Mouse (Mus musculus): ENCODE data around the gene Plod3. TPM values are rescaled to one million over a fixed set of nuclear protein-coding genes. Genes with fewer than 3 reads are reported as not detected.

Gene Plod3
- polyA plus RNA-seq, 1 experiment from 2014 or later = 29.1 TPM

DNA sequence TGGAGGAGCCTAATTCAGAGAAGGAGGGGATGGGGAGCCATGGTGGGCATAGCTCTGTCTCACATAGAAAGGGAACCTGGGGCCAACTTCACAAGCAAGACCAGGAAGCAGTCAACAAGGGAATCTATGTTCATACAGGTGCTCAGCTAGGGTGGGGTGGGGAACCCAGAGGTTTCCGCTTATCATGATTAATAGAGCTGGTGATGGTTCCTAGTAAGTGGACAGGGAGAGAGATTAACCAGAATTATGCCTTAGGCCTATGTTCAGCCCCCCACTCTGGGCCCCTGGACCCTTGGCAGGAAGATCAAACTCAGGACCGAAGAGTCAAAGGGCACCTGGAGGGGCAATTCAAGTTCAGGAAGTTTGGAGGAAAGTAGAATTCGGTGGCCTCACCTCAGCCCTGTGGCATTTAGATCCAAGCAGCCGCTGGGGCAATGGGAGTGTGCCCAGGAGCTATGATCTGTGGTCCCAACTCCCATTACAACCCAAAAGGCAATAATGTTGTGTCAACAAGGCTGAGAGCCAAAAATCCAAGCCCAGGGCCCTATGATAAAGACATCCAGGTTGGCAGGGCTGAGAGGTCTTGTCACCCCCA is 19.9 kb upstream of the Plod3 start:
- DNase-seq (ENCODE audit: low spot score) = no peak
- peaks cover 4% of the 10 kb centered on the region for H3K36me3 ChIP-seq (ENCODE audit: control insufficient read depth, insufficient read depth, low read length)
- WGBS = 91% methylated on average over 4 of the region's 4 CpGs

DNA sequence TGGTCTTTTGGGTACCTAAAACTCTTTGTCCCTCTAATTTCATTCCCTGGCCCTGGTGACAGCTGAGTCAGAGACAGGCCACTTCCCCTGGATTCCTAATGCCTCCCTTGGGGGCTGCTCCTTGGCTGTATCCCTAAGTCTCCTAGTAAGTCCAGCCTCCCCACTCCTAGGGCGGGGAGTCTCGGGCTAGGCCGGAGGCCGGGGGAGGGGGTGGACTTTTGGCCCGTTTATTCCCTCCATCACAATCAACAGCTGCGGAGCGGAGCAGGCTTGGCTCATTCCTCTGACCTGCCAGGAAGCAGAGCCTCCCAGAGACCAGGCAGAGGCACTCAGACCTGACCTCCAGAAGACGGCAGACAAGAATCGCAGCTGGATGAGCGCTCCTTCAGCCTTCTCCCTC is 19.2 kb upstream of the Plod3 start:
- Histone ChIP-seq H3K36me3 (ENCODE audit: control insufficient read depth, insufficient read depth, low read length) (peaks cover 4% of the 10 kb centered on the region), H3K4me2 (ENCODE audit: low read depth, low read length, severe bottlenecking) (no peak overlapping the region), H3K9ac (ENCODE audit: low read length) (no peak overlapping the region), H3K4me1 (replicated peaks; ENCODE audit: control insufficient read depth, insufficient read depth, low read length) (peaks cover 4% of the 10 kb centered on the region; the same call in 1 of the 2 replicates), H3K27me3 (ENCODE audit: control insufficient read depth, insufficient read depth, low read length) (no peaks in the 10 kb centered on the region), H3K4me3 (ENCODE audit: low read depth, low read length) (no peak overlapping the region), H3K27ac (ENCODE audit: low read depth, low read length) (no peak overlapping the region), H3K9me3 (ENCODE audit: control insufficient read depth, low read length) (no peaks in the 10 kb centered on the region)
- 77% methylated on average over 10 of the region's 10 CpGs for WGBS
- DNase-seq (ENCODE audit: low spot score) (no peak), ATAC-seq (replicated peaks; ENCODE audit: low FRiP score) (no peak)

More for the DNA sequence above, 19.9 kb upstream of the Plod3 start:
- H3K4me3 ChIP-seq (ENCODE audit: low read depth, low read length) = no peak overlapping the region
- no peak overlapping the region for H3K4me2 ChIP-seq (ENCODE audit: low read depth, low read length, severe bottlenecking)
- H3K27ac ChIP-seq (ENCODE audit: low read depth, low read length) = no peak overlapping the region
- no peak overlapping the region for H3K9ac ChIP-seq (ENCODE audit: low read length)
- ATAC-seq (replicated peaks; ENCODE audit: low FRiP score) = no peak
- no peaks in the 10 kb centered on the region for H3K27me3 ChIP-seq (ENCODE audit: control insufficient read depth, insufficient read depth, low read length)
- H3K4me1 ChIP-seq (replicated peaks; ENCODE audit: control insufficient read depth, insufficient read depth, low read length) = peaks cover 4% of the 10 kb centered on the region; the same call in 1 of the 2 replicates
- H3K9me3 ChIP-seq (ENCODE audit: control insufficient read depth, low read length) = no peaks in the 10 kb centered on the region

DNA sequence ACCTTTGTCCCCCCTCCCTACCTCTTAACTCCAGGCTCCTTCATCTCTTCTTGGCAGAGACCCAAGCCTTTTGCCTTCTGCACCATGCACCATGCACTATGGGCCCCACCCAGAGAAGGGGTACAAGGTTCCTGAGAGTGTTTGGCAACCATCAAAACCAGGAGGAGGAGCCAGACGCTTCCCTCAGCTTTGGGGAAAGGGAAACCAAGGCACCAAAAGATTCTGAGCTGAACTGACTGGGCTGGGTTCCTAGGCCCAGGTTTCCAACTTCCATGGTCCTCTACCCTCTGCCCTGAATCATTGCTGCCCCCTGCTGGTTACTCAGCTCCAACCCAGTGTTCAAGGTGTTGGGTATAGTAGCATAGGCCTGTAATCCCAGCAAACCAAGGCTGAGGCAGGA is 16.1 kb upstream of the Plod3 start:
- DNase-seq (ENCODE audit: low spot score) (peak; percentile 68), ATAC-seq (replicated peaks; ENCODE audit: low FRiP score) (no peak)
- H3K9me3 ChIP-seq (ENCODE audit: control insufficient read depth, low read length) = no peaks in the 10 kb centered on the region
- H3K36me3 ChIP-seq (ENCODE audit: control insufficient read depth, insufficient read depth, low read length) = no peaks in the 10 kb centered on the region; the same call in 1 of the 2 replicates
- H3K27ac ChIP-seq (ENCODE audit: low read depth, low read length) = no peak overlapping the region
- H3K4me2 ChIP-seq (ENCODE audit: low read depth, low read length, severe bottlenecking) = no peak overlapping the region
- no peaks in the 10 kb centered on the region for H3K27me3 ChIP-seq (ENCODE audit: control insufficient read depth, insufficient read depth, low read length)
- WGBS = 77% methylated on average over 1 of the region's 1 CpGs
- H3K4me1 ChIP-seq (replicated peaks; ENCODE audit: control insufficient read depth, insufficient read depth, low read length) = no peaks in the 10 kb centered on the region
- no peak overlapping the region for H3K4me3 ChIP-seq (ENCODE audit: low read depth, low read length)
- H3K9ac ChIP-seq (ENCODE audit: low read length) = no peak overlapping the region

DNA sequence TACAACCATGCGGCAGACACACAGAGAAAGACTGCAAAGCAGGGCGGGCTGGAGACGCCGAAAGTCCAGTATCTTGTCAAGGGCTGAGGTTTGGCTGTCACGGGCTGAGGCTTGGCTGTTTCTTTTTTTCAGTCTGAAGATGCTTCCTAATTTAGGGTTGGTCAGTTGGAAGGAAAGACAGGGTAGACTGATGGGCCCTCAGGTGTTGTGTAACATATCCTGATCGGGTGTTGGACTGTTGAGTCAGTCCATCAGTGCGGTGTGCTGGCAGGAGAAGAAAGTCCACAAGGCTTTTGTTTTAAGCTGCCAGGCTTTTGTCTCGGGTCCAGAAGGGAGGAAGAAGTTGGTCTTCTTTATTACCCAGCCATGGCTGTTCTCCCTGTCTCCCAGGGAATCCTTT is 13.1 kb upstream of the Plod3 start:
- Histone ChIP-seq H3K9me3 (ENCODE audit: control insufficient read depth, low read length) (no peaks in the 10 kb centered on the region), H3K27ac (ENCODE audit: low read depth, low read length) (no peak overlapping the region), H3K36me3 (ENCODE audit: control insufficient read depth, insufficient read depth, low read length) (no peaks in the 10 kb centered on the region), H3K4me1 (replicated peaks; ENCODE audit: control insufficient read depth, insufficient read depth, low read length) (no peaks in the 10 kb centered on the region), H3K4me3 (ENCODE audit: low read depth, low read length) (no peak overlapping the region), H3K27me3 (ENCODE audit: control insufficient read depth, insufficient read depth, low read length) (no peaks in the 10 kb centered on the region), H3K4me2 (ENCODE audit: low read depth, low read length, severe bottlenecking) (no peak overlapping the region), H3K9ac (ENCODE audit: low read length) (no peak overlapping the region)
- 87% methylated on average over 8 of the region's 8 CpGs for WGBS
- ATAC-seq (replicated peaks; ENCODE audit: low FRiP score) = no peak
- no peak for DNase-seq (ENCODE audit: low spot score)

DNA sequence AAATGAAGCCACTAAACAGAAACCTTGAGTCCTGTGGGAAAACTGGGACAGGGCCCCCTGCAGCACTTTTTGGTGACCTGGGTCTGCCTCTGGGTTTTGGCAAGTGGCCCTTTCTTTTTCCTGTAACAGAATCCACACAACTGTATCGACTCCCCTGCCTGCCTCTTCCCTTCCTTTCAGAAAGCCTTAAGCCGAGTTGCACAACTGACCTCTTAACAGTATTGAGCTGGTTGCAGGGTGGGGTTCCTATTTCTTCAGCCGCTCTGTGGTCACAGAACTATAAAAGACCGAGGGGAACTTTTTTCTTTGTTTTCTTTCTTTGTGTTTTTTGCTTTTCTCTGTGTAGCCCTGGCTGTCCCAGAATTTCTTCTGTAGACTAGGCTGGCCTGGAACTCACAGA is 9.1 kb upstream of the Plod3 start:
- ATAC-seq (replicated peaks; ENCODE audit: low FRiP score) (no peak), DNase-seq (ENCODE audit: low spot score) (no peak)
- no peak overlapping the region for H3K4me2 ChIP-seq (ENCODE audit: low read depth, low read length, severe bottlenecking)
- no peak overlapping the region for H3K27ac ChIP-seq (ENCODE audit: low read depth, low read length)
- no peak overlapping the region for H3K4me3 ChIP-seq (ENCODE audit: low read depth, low read length)
- H3K4me1 ChIP-seq (replicated peaks; ENCODE audit: control insufficient read depth, insufficient read depth, low read length) = no peaks in the 10 kb centered on the region
- no peaks in the 10 kb centered on the region for H3K9me3 ChIP-seq (ENCODE audit: control insufficient read depth, low read length)
- H3K9ac ChIP-seq (ENCODE audit: low read length) = no peak overlapping the region
- H3K36me3 ChIP-seq (ENCODE audit: control insufficient read depth, insufficient read depth, low read length) = no peaks in the 10 kb centered on the region
- 81% methylated on average over 4 of the region's 4 CpGs for WGBS
- H3K27me3 ChIP-seq (ENCODE audit: control insufficient read depth, insufficient read depth, low read length) = no peaks in the 10 kb centered on the region

DNA sequence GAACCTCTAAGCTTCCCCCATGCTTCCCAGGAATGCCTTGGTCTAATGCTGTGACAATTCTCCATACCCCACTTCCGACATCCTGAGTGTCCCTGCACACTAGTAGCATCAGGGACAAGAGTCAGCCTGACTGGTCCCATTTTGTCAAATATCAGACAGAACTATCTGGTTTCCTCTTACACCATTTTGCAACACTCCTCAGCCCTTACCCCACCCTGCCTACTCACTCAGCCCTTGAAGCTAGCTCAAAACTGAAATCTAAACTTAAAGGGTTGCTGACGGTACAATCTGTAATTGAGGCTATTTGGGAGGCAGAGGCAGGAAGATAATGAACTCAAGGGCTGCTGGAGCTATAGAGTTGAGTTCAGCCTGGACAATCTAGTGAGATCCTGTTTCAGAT is 7.1 kb upstream of the Plod3 start:
- Histone ChIP-seq H3K27me3 (ENCODE audit: control insufficient read depth, insufficient read depth, low read length) (no peaks in the 10 kb centered on the region), H3K9me3 (ENCODE audit: control insufficient read depth, low read length) (no peaks in the 10 kb centered on the region), H3K4me1 (replicated peaks; ENCODE audit: control insufficient read depth, insufficient read depth, low read length) (no peaks in the 10 kb centered on the region), H3K9ac (ENCODE audit: low read length) (no peak overlapping the region), H3K36me3 (ENCODE audit: control insufficient read depth, insufficient read depth, low read length) (no peaks in the 10 kb centered on the region), H3K27ac (ENCODE audit: low read depth, low read length) (no peak overlapping the region), H3K4me2 (ENCODE audit: low read depth, low read length, severe bottlenecking) (no peak overlapping the region), H3K4me3 (ENCODE audit: low read depth, low read length) (no peak overlapping the region)
- ATAC-seq (replicated peaks; ENCODE audit: low FRiP score) (no peak), DNase-seq (ENCODE audit: low spot score) (no peak)
- 80% methylated on average over 2 of the region's 2 CpGs for WGBS

DNA sequence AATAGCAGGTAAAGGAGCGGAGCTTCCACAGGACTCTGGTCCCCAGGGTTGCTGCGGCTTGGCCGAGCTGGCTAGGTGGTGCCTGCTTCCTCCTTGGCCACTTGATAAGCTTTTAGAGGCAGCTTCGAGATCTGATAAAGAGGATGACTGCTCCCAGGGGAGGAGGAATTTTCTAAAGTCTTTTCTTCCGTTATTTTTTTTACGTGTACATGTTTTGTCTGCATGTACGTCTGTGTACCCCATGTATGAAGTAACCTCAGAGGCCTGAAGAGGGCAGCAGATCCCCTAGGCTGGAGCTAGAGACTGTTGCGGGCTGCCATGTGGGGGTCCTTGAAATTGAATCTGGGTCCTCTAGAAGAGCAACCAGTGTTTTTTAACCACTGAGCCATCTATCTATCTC is 5.8 kb upstream of the Plod3 start:
- DNase-seq (ENCODE audit: low spot score) (no peak), ATAC-seq (replicated peaks; ENCODE audit: low FRiP score) (no peak)
- Histone ChIP-seq H3K27ac (ENCODE audit: low read depth, low read length) (no peak overlapping the region), H3K9me3 (ENCODE audit: control insufficient read depth, low read length) (no peaks in the 10 kb centered on the region), H3K36me3 (ENCODE audit: control insufficient read depth, insufficient read depth, low read length) (no peaks in the 10 kb centered on the region), H3K9ac (ENCODE audit: low read length) (no peak overlapping the region), H3K4me2 (ENCODE audit: low read depth, low read length, severe bottlenecking) (no peak overlapping the region), H3K4me1 (replicated peaks; ENCODE audit: control insufficient read depth, insufficient read depth, low read length) (no peaks in the 10 kb centered on the region; the same call in 1 of the 2 replicates), H3K4me3 (ENCODE audit: low read depth, low read length) (no peak overlapping the region), H3K27me3 (ENCODE audit: control insufficient read depth, insufficient read depth, low read length) (no peaks in the 10 kb centered on the region)
- WGBS = 87% methylated on average over 8 of the region's 8 CpGs

DNA sequence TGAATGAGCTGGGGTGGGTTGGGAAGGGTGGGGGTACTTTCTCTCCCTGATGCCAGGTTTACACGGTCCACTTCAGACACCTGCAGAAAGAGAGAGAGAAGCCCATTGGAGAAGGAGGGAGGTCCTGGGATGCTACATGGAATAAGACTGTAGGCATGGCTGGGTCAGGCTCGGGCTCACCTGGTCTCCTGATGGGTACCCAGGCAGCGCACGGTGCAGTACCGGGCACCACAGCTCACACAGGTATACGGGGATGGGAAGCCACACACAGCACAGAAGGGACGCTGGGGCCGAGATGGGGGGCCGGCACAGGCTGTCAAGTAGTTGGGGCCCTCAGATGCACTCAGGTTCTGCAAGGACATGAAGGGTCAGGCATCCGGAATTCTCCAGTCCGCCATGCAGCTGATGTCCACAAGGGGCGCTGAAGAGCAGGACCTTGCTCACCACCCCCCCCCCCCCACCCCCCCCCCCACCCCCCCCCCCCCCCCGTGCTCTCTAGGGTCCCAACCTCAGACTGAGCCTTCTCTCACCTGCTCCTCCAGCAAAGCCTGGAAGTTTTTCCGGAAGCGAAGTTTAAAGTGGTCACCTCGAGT is 4.4 kb upstream of the Plod3 start:
- Histone ChIP-seq H3K27ac (ENCODE audit: low read depth, low read length) (no peak overlapping the region), H3K4me1 (replicated peaks; ENCODE audit: control insufficient read depth, insufficient read depth, low read length) (no peaks in the 10 kb centered on the region; the same call in 1 of the 2 replicates), H3K9ac (ENCODE audit: low read length) (no peak overlapping the region), H3K9me3 (ENCODE audit: control insufficient read depth, low read length) (no peaks in the 10 kb centered on the region), H3K27me3 (ENCODE audit: control insufficient read depth, insufficient read depth, low read length) (no peaks in the 10 kb centered on the region), H3K36me3 (ENCODE audit: control insufficient read depth, insufficient read depth, low read length) (no peaks in the 10 kb centered on the region), H3K4me3 (ENCODE audit: low read depth, low read length) (no peak overlapping the region), H3K4me2 (ENCODE audit: low read depth, low read length, severe bottlenecking) (no peak overlapping the region)
- DNase-seq (ENCODE audit: low spot score) (peak; percentile 82), ATAC-seq (replicated peaks; ENCODE audit: low FRiP score) (no peak)
- WGBS = 47% methylated on average over 15 of the region's 16 CpGs

DNA sequence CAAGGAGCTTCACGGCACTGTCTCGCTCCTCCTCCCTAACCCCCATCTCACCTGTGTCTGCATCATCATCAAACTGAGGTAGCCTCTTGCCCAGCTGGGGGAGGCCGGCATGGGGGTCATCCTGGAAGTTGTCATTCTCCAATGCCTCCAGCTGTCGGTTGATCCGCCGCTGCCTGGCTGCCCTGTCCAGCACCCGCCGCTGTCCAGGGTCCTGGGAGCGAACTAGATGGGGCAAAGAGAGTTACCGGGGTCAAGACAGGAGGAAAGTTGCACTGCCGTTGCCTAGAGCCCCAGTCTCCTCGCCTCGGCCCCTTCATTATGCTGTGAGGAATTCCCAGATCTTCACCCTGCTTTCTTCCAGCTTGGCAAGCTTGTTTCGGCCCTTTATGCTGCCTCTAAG is 2.0 kb upstream of the Plod3 start:
- DNase-seq (ENCODE audit: low spot score) = no peak
- no peaks in the 10 kb centered on the region for H3K27me3 ChIP-seq (ENCODE audit: control insufficient read depth, insufficient read depth, low read length)
- peaks cover 2% of the 10 kb centered on the region; the same call in 1 of the 2 replicates for H3K4me1 ChIP-seq (replicated peaks; ENCODE audit: control insufficient read depth, insufficient read depth, low read length)
- no peak for ATAC-seq (replicated peaks; ENCODE audit: low FRiP score)
- H3K36me3 ChIP-seq (ENCODE audit: control insufficient read depth, insufficient read depth, low read length) = no peaks in the 10 kb centered on the region; the same call in 1 of the 2 replicates
- no peak overlapping the region for H3K9ac ChIP-seq (ENCODE audit: low read length)
- H3K27ac ChIP-seq (ENCODE audit: low read depth, low read length) = no peak overlapping the region
- H3K4me2 ChIP-seq (ENCODE audit: low read depth, low read length, severe bottlenecking) = no peak overlapping the region
- H3K9me3 ChIP-seq (ENCODE audit: control insufficient read depth, low read length) = no peaks in the 10 kb centered on the region
- 63% methylated on average over 14 of the region's 14 CpGs for WGBS
- H3K4me3 ChIP-seq (ENCODE audit: low read depth, low read length) = no peak overlapping the region

Measured in forebrain, embryonic 11.5 days (tissue).